Mouse (Mus musculus) limb, embryonic 14.5 days (tissue): ENCODE measurements around the gene Uqcc1. TPM values are rescaled to one million over a fixed set of nuclear protein-coding genes. Genes with fewer than 3 reads are reported as not detected.

ENCODE experiments used
- ATAC-seq: fragments of 200-750 bp; cut with Nextera tagmentation; 2 replicates; pipeline ENCODE4 v1.8.0; 2017; ENCODE audit warnings: low read depth, moderate number of reproducible peaks, moderate TSS enrichment; ENCODE audit not compliant: low FRiP score
- DNase-seq: peaks from one replicate; pipeline ENCODE4 v3.0.0-alpha.2; 2015; ENCODE audit warnings: low spot score
- H3K27ac ChIP-seq: fragments of 300-500 bp; sonication (generic); replicated peaks from 2 replicates; pipeline ENCODE4 v1.5.1; 2014; ENCODE audit warnings: low read depth, mild to moderate bottlenecking, low read length, moderate library complexity, mixed read lengths
- H3K27me3 ChIP-seq: fragments of 300-500 bp; sonication (generic); 2 replicates; pipeline ENCODE4 v1.6.1; 2014; ENCODE audit warnings: low read length, mixed read lengths; ENCODE audit not compliant: control insufficient read depth, insufficient read depth
- H3K36me3 ChIP-seq: fragments of 300-500 bp; sonication (generic); 2 replicates; pipeline ENCODE4 v1.6.1; 2014; ENCODE audit warnings: mild to moderate bottlenecking, low read length, moderate library complexity, mixed read lengths; ENCODE audit not compliant: control insufficient read depth, insufficient read depth
- H3K4me1 ChIP-seq: fragments of 300-500 bp; sonication (generic); 2 replicates; pipeline ENCODE4 v1.6.1; 2014; ENCODE audit warnings: antibody characterized with exemption, low read length, mixed read lengths; ENCODE audit not compliant: control insufficient read depth, insufficient read depth
- H3K4me2 ChIP-seq: fragments of 300-500 bp; sonication (generic); replicated peaks from 2 replicates; pipeline ENCODE4 v1.6.1; 2014; ENCODE audit warnings: low read depth, mild to moderate bottlenecking, low read length, moderate library complexity; ENCODE audit not compliant: severe bottlenecking
- H3K4me3 ChIP-seq: fragments of 300-500 bp; sonication (generic); replicated peaks from 2 replicates; pipeline ENCODE4 v1.5.1; 2014; ENCODE audit warnings: low read length
- H3K9ac ChIP-seq: fragments of 300-500 bp; sonication (generic); 2 replicates; pipeline ENCODE4 v1.6.1; 2014; ENCODE audit warnings: mild to moderate bottlenecking, low read depth, low read length, moderate library complexity; ENCODE audit not compliant: severe bottlenecking
- H3K9me3 ChIP-seq: fragments of 300-500 bp; sonication (generic); 2 replicates; pipeline ENCODE4 v1.6.1; 2016; ENCODE audit warnings: low read length; ENCODE audit not compliant: control insufficient read depth
- POLR2A ChIP-seq: fragments of 200-500 bp; IDR thresholded peaks from 2 replicates; pipeline ENCODE4 v1.8.0; 2012; ENCODE audit warnings: inconsistent platforms, mild to moderate bottlenecking, moderate library complexity, borderline replicate concordance; ENCODE audit not compliant: insufficient read depth, insufficient read length; ENCODE audit errors: extremely low read depth
- WGBS: fragments of 180-500 bp; shearing (Covaris S2); extraction: QIAGEN DNeasy Blood & Tissue Kit; methylation state at CpG from one replicate; pipeline ENCODE4 v1.1.7; 2014; 5-methylcytosine and 5-hydroxymethylcytosine counted together
- polyA plus RNA-seq, 2 experiments: library from polyadenylated mRNA; depleted of rRNA in 1 of 2; stranded (reverse) in 1 of 2; unstranded in 1 of 2; fragments of >200 nt; fragmentation: Nextera tagmentation in 1 of 2; extraction: Ambion mirVana in 1 of 2; gene quantifications; 2 replicates each; pipeline versions ENCODE4 v1.2.1 to v1.2.3; 2012 to 2014

The Uqcc1 gene
- polyA plus RNA-seq, 2 experiments, result 42.1 to 58.5 TPM

DNA sequence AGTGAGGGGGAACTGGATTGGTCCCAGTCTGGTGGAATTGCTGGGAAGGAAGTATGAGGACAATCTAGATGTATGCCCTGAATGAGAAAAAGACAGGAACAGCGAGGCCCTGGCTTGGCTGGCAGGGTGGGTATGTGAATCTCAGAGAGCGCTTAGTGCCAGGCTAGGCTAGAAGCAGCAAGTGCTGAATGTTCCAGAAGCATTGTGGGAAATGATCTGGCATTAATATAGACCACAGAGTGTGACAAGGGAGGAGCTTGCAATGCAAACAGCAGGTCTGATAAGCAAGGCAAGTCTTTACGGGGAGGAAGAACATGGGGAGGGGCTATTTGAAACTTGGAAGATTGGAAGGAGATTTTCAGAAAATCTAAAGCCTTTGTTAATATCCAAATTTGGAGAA is 48.0 kb downstream of the Uqcc1 start:
- Histone ChIP-seq H3K9me3 (no peaks in the 10 kb centered on the region), H3K36me3 (peaks cover 39% of the 10 kb centered on the region), H3K27me3 (no peaks in the 10 kb centered on the region), H3K4me1 (peaks cover 8% of the 10 kb centered on the region; the same call in 1 of the 2 replicates), H3K9ac (no peak overlapping the region), H3K27ac (no peak overlapping the region; the same call in 1 of the 2 replicates), H3K4me2 (no peak overlapping the region), H3K4me3 (no peak overlapping the region)
- WGBS, result 93% methylated on average over 3 of the region's 3 CpGs
- DNase-seq (no peak), ATAC-seq (no peak)
- TF ChIP-seq POLR2A, result no peak

- Histone ChIP-seq H3K27me3 (no peaks in the 10 kb centered on the region), H3K27ac (no peak overlapping the region)
- DNase-seq, result no peak
These were observed 50.9 kb downstream of the Uqcc1 start for GRCm38 (mm10) chr2:155878964-155879876.

GRCm38 (mm10) chr2:155873636-155874035 is 56.5 kb downstream of the Uqcc1 start:
- Histone ChIP-seq H3K9ac (no peak overlapping the region), H3K27me3 (no peaks in the 10 kb centered on the region), H3K27ac (peak overlapping the region; percentile 52), H3K9me3 (no peaks in the 10 kb centered on the region), H3K4me1 (peaks cover 22% of the 10 kb centered on the region), H3K4me3 (no peak overlapping the region), H3K36me3 (peaks cover 22% of the 10 kb centered on the region), H3K4me2 (no peak overlapping the region)
- TF ChIP-seq POLR2A, result no peak
- DNase-seq (no peak), ATAC-seq (no peak)
- WGBS, result 68% methylated on average over 6 of the region's 6 CpGs

More at GRCm38 (mm10) chr2:155878964-155879876, 50.9 kb downstream of the Uqcc1 start:
- no peak overlapping the region for H3K9ac ChIP-seq
- H3K4me3 ChIP-seq, result no peak overlapping the region
- peaks cover 6% of the 10 kb centered on the region; the same call in 1 of the 2 replicates for H3K4me1 ChIP-seq
- WGBS, result 86% methylated on average over 21 of the region's 21 CpGs
- no peak for ATAC-seq
- TF ChIP-seq POLR2A, result no peak
- H3K36me3 ChIP-seq, result peaks cover 39% of the 10 kb centered on the region
- no peak overlapping the region for H3K4me2 ChIP-seq
- no peaks in the 10 kb centered on the region for H3K9me3 ChIP-seq

- H3K9me3 ChIP-seq, result no peaks in the 10 kb centered on the region
- peak; percentile 68; the same call in 1 of the 2 replicates for ATAC-seq
- peak; percentile 71 for DNase-seq
- H3K27ac ChIP-seq, result peak overlapping the region; percentile 52; the same call in 1 of the 2 replicates
- H3K9ac ChIP-seq, result no peak overlapping the region
- no peaks in the 10 kb centered on the region for H3K27me3 ChIP-seq
- H3K4me2 ChIP-seq, result no peak overlapping the region
- peaks cover 24% of the 10 kb centered on the region for H3K36me3 ChIP-seq
- peaks cover 24% of the 10 kb centered on the region for H3K4me1 ChIP-seq
- H3K4me3 ChIP-seq, result no peak overlapping the region
- TF ChIP-seq POLR2A, result no peak
- WGBS, result 36% methylated on average over 10 of the region's 10 CpGs
These were observed 57.1 kb downstream of the Uqcc1 start for GRCm38 (mm10) chr2:155872930-155873507.

- Histone ChIP-seq H3K4me1 (peaks cover 24% of the 10 kb centered on the region), H3K9ac (no peak overlapping the region), H3K27ac (peak overlapping the region; percentile 19; the same call in 1 of the 2 replicates), H3K4me2 (no peak overlapping the region), H3K27me3 (no peaks in the 10 kb centered on the region), H3K9me3 (no peaks in the 10 kb centered on the region), H3K36me3 (peaks cover 24% of the 10 kb centered on the region), H3K4me3 (no peak overlapping the region)
- no peak for TF ChIP-seq POLR2A
- WGBS, result 68% methylated on average over 8 of the region's 8 CpGs
- ATAC-seq (no peak), DNase-seq (no peak)
These were observed 57.6 kb downstream of the Uqcc1 start for GRCm38 (mm10) chr2:155872486-155872885.
